Mouse (Mus musculus) testis, adult 2 months (tissue): ENCODE results near the gene Cracr2b.

Experiments used
- CTCF ChIP-seq: fragments of 200-500 bp; IDR thresholded peaks from 2 replicates; pipeline ENCODE4 v1.5.1; 2012; ENCODE audit warnings: low read depth, mild to moderate bottlenecking, inconsistent platforms, low read length, moderate library complexity; ENCODE audit not compliant: control insufficient read depth, insufficient read depth, insufficient replicate concordance
- POLR2A ChIP-seq: fragments of 200-500 bp; IDR thresholded peaks from 2 replicates; pipeline ENCODE4 v1.6.1; 2012; ENCODE audit warnings: low read depth, mild to moderate bottlenecking, inconsistent platforms, low read length, moderate library complexity; ENCODE audit not compliant: control insufficient read depth

DNA sequence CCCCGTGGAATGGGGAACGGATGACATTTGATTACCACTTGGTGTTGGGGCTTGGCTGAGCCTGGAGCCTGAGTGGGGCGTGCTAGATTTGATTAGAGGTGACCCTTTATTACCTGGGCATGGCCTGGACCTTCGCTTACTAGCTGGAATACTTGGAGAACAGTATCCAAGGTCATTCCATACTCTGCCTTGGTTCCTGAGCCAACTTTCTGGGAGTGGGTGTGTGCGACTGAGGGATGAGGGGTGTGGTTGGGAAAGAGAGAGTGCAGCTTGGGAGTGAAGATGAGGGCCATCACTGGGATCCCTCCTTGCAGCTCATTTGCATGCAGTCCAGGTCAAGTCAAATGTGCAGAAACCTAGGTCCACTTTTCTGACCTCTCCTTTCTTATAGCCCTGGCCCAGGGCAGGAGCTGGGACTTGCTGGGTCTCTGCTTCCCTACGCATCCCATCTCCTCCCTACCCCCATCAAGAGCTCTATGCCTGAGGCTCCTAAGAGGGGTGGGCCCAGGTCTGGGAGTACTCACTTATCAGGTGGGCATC lies 22.3 kb downstream of the Cracr2b start:
- no peak for TF ChIP-seq CTCF
- no peak for TF ChIP-seq POLR2A
